Mouse (Mus musculus) neural tube, embryonic 11.5 days (tissue): ENCODE measurements around the gene Slc39a9. TPM values are rescaled to one million over a fixed set of nuclear protein-coding genes. Genes with fewer than 3 reads are reported as not detected.

Experiments used
- ATAC-seq: fragments of 200-750 bp; cut with Nextera tagmentation; 2 replicates; pipeline ENCODE4 v1.8.0; 2017; ENCODE audit warnings: moderate number of reproducible peaks, mild to moderate bottlenecking, moderate TSS enrichment, moderate library complexity; ENCODE audit not compliant: insufficient read depth, low FRiP score, low TSS enrichment
- DNase-seq: peaks from one replicate; pipeline ENCODE4 v3.0.0-alpha.2; 2015; ENCODE audit warnings: low spot score
- H3K27ac ChIP-seq: fragments of 300-500 bp; sonication (generic); 2 replicates; pipeline ENCODE4 v1.5.1; 2014; ENCODE audit warnings: low read depth, mild to moderate bottlenecking, low read length
- H3K27me3 ChIP-seq: fragments of 300-500 bp; sonication (generic); 2 replicates; pipeline ENCODE4 v1.6.1; 2014; ENCODE audit warnings: mild to moderate bottlenecking, low read length, mixed read lengths; ENCODE audit not compliant: control insufficient read depth, insufficient read depth
- H3K36me3 ChIP-seq: fragments of 300-500 bp; sonication (generic); 2 replicates; pipeline ENCODE4 v1.6.1; 2014; ENCODE audit warnings: mild to moderate bottlenecking, low read length, moderate library complexity, mixed read lengths; ENCODE audit not compliant: control insufficient read depth, insufficient read depth
- H3K4me1 ChIP-seq: fragments of 300-500 bp; sonication (generic); 2 replicates; pipeline ENCODE4 v1.6.1; 2014; ENCODE audit warnings: low read length, mixed read lengths; ENCODE audit not compliant: control insufficient read depth, insufficient read depth
- H3K4me2 ChIP-seq: fragments of 300-500 bp; sonication (generic); 2 replicates; pipeline ENCODE4 v1.6.1; 2014; ENCODE audit warnings: low read depth, mild to moderate bottlenecking, moderate library complexity
- H3K4me3 ChIP-seq: fragments of 300-500 bp; sonication (generic); 2 replicates; pipeline ENCODE4 v1.5.1; 2014; ENCODE audit warnings: low read depth, low read length
- H3K9ac ChIP-seq: fragments of 300-500 bp; sonication (generic); 2 replicates; pipeline ENCODE4 v1.6.1; 2014; ENCODE audit warnings: mild to moderate bottlenecking, low read length
- H3K9me3 ChIP-seq: fragments of 300-500 bp; sonication (generic); 2 replicates; pipeline ENCODE4 v1.6.1; 2016; ENCODE audit warnings: low read length; ENCODE audit not compliant: control insufficient read depth
- WGBS: fragments of 180-500 bp; shearing (Covaris S2); extraction: QIAGEN DNeasy Blood & Tissue Kit; methylation state at CpG from one replicate; pipeline ENCODE4 v1.1.7; 2014; 5-methylcytosine and 5-hydroxymethylcytosine counted together
- polyA plus RNA-seq: library from polyadenylated mRNA; unstranded; fragments of >200 nt; fragmentation: Nextera tagmentation; extraction: Ambion mirVana; gene quantifications from 2 replicates; pipeline ENCODE4 v1.2.1, GENCODE M21; 2014

The Slc39a9 gene
- polyA plus RNA-seq, 1 experiment from 2014 or later = 31.2 TPM

- Histone ChIP-seq H3K4me2 (no peak overlapping the region), H3K27me3 (no peaks in the 10 kb centered on the region), H3K9ac (no peak overlapping the region), H3K9me3 (no peaks in the 10 kb centered on the region), H3K36me3 (no peaks in the 10 kb centered on the region; the same call in 1 of the 2 replicates), H3K4me3 (no peak overlapping the region), H3K27ac (no peak overlapping the region), H3K4me1 (no peaks in the 10 kb centered on the region)
- DNase-seq (no peak), ATAC-seq (no peak)
- 95% methylated on average over 5 of the region's 5 CpGs for WGBS
Observed at GRCm38 (mm10) chr12:80602432-80602831, 41.3 kb upstream of the Slc39a9 start.

GRCm38 (mm10) chr12:80603566-80603965 is 40.1 kb upstream of the Slc39a9 start:
- H3K4me1 ChIP-seq = no peaks in the 10 kb centered on the region
- no peak overlapping the region for H3K4me3 ChIP-seq
- WGBS = 76% methylated on average over 4 of the region's 4 CpGs
- H3K27ac ChIP-seq = no peak overlapping the region
- no peak overlapping the region for H3K4me2 ChIP-seq
- H3K9me3 ChIP-seq = no peaks in the 10 kb centered on the region
- ATAC-seq (no peak), DNase-seq (no peak)
- H3K27me3 ChIP-seq = no peaks in the 10 kb centered on the region
- H3K9ac ChIP-seq = no peak overlapping the region
- no peaks in the 10 kb centered on the region; the same call in 1 of the 2 replicates for H3K36me3 ChIP-seq

GRCm38 (mm10) chr12:80604218-80604617 is 39.5 kb upstream of the Slc39a9 start:
- DNase-seq = no peak
- no peak overlapping the region for H3K27ac ChIP-seq
- no peaks in the 10 kb centered on the region for H3K9me3 ChIP-seq
- no peak overlapping the region for H3K4me3 ChIP-seq
- no peaks in the 10 kb centered on the region for H3K36me3 ChIP-seq
- no peak overlapping the region for H3K4me2 ChIP-seq
- no peak for ATAC-seq
- no peaks in the 10 kb centered on the region for H3K27me3 ChIP-seq
- no peak overlapping the region for H3K9ac ChIP-seq
- WGBS = 94% methylated on average over 2 of the region's 2 CpGs
- no peaks in the 10 kb centered on the region for H3K4me1 ChIP-seq

GRCm38 (mm10) chr12:80608576-80608975 is 35.1 kb upstream of the Slc39a9 start:
- Histone ChIP-seq H3K4me2 (no peak overlapping the region), H3K4me3 (no peak overlapping the region), H3K36me3 (no peaks in the 10 kb centered on the region), H3K4me1 (no peaks in the 10 kb centered on the region), H3K9ac (no peak overlapping the region), H3K9me3 (no peaks in the 10 kb centered on the region), H3K27ac (no peak overlapping the region), H3K27me3 (no peaks in the 10 kb centered on the region)
- 88% methylated on average over 1 of the region's 1 CpGs for WGBS
- DNase-seq = no peak
- ATAC-seq = no peak

GRCm38 (mm10) chr12:80609928-80610327 is 33.8 kb upstream of the Slc39a9 start:
- no peaks in the 10 kb centered on the region for H3K9me3 ChIP-seq
- no peak overlapping the region for H3K9ac ChIP-seq
- no peak overlapping the region for H3K4me2 ChIP-seq
- 79% methylated on average over 3 of the region's 3 CpGs for WGBS
- no peaks in the 10 kb centered on the region for H3K27me3 ChIP-seq
- no peak overlapping the region for H3K4me3 ChIP-seq
- H3K36me3 ChIP-seq = no peaks in the 10 kb centered on the region
- DNase-seq (no peak), ATAC-seq (no peak)
- H3K27ac ChIP-seq = no peak overlapping the region
- H3K4me1 ChIP-seq = no peaks in the 10 kb centered on the region

- no peaks in the 10 kb centered on the region for H3K27me3 ChIP-seq
- 72% methylated on average over 9 of the region's 9 CpGs for WGBS
- no peak overlapping the region for H3K27ac ChIP-seq
- H3K9ac ChIP-seq = no peak overlapping the region
- no peak for DNase-seq
- H3K4me2 ChIP-seq = no peak overlapping the region
- H3K36me3 ChIP-seq = no peaks in the 10 kb centered on the region
- H3K4me1 ChIP-seq = no peaks in the 10 kb centered on the region
- H3K9me3 ChIP-seq = no peaks in the 10 kb centered on the region
- no peak overlapping the region for H3K4me3 ChIP-seq
- no peak for ATAC-seq
Observed at GRCm38 (mm10) chr12:80612113-80612791, 31.4 kb upstream of the Slc39a9 start.

- Histone ChIP-seq H3K4me1 (no peaks in the 10 kb centered on the region), H3K36me3 (no peaks in the 10 kb centered on the region), H3K27ac (no peak overlapping the region), H3K9ac (no peak overlapping the region), H3K9me3 (no peaks in the 10 kb centered on the region), H3K4me3 (no peak overlapping the region), H3K27me3 (no peaks in the 10 kb centered on the region), H3K4me2 (no peak overlapping the region)
- no peak for ATAC-seq
- DNase-seq = no peak
- WGBS = 42% methylated on average over 7 of the region's 7 CpGs
Observed at GRCm38 (mm10) chr12:80615371-80616257, 28.1 kb upstream of the Slc39a9 start.

- H3K4me1 ChIP-seq = no peaks in the 10 kb centered on the region
- H3K36me3 ChIP-seq = no peaks in the 10 kb centered on the region
- H3K27ac ChIP-seq = no peak overlapping the region
- H3K27me3 ChIP-seq = no peaks in the 10 kb centered on the region
- WGBS = 81% methylated on average over 5 of the region's 5 CpGs
- H3K4me2 ChIP-seq = no peak overlapping the region
- DNase-seq = no peak
- no peak for ATAC-seq
- no peaks in the 10 kb centered on the region for H3K9me3 ChIP-seq
- no peak overlapping the region for H3K9ac ChIP-seq
- H3K4me3 ChIP-seq = no peak overlapping the region
Observed at GRCm38 (mm10) chr12:80620501-80620900, 23.2 kb upstream of the Slc39a9 start.

- Histone ChIP-seq H3K9me3 (no peaks in the 10 kb centered on the region), H3K4me1 (no peaks in the 10 kb centered on the region), H3K4me2 (no peak overlapping the region), H3K27ac (no peak overlapping the region), H3K36me3 (peaks cover 8% of the 10 kb centered on the region), H3K27me3 (no peaks in the 10 kb centered on the region), H3K4me3 (no peak overlapping the region), H3K9ac (no peak overlapping the region)
- 87% methylated on average over 5 of the region's 5 CpGs for WGBS
- DNase-seq (no peak), ATAC-seq (no peak)
Observed at GRCm38 (mm10) chr12:80631790-80632189, 11.9 kb upstream of the Slc39a9 start.
